Mouse (Mus musculus) midbrain, embryonic 10.5 days (tissue): ENCODE results near the gene Tada1. TPM values are rescaled to one million over a fixed set of nuclear protein-coding genes. Genes with fewer than 3 reads are reported as not detected.

Experiments
- DNase-seq: peaks from one replicate; pipeline ENCODE4 v3.0.0-alpha.2; 2017; ENCODE audit warnings: low spot score
- H3K27ac ChIP-seq: fragments of 300-500 bp; sonication (generic); replicated peaks from 2 replicates; pipeline ENCODE4 v1.5.1; 2016; ENCODE audit warnings: mild to moderate bottlenecking
- H3K27me3 ChIP-seq: fragments of 300-500 bp; sonication (generic); 2 replicates; pipeline ENCODE4 v1.6.1; 2016; ENCODE audit warnings: low read depth, mild to moderate bottlenecking; ENCODE audit not compliant: poor library complexity, severe bottlenecking
- H3K36me3 ChIP-seq: fragments of 300-500 bp; sonication (generic); 2 replicates; pipeline ENCODE4 v1.6.1; 2016; ENCODE audit warnings: mild to moderate bottlenecking, moderate library complexity
- H3K4me1 ChIP-seq: fragments of 300-500 bp; sonication (generic); 2 replicates; pipeline ENCODE4 v1.6.1; 2016
- H3K4me3 ChIP-seq: fragments of 300-500 bp; sonication (generic); 2 replicates; pipeline ENCODE4 v1.5.1; 2016; ENCODE audit warnings: mild to moderate bottlenecking, moderate library complexity
- H3K9me3 ChIP-seq: fragments of 300-500 bp; sonication (generic); replicated peaks from 2 replicates; pipeline ENCODE4 v1.6.1; 2016; ENCODE audit warnings: mild to moderate bottlenecking
- WGBS: fragments of 180-500 bp; shearing (Covaris S2); methylation state at CpG from one replicate; pipeline ENCODE4 v1.1.7; 2016; 5-methylcytosine and 5-hydroxymethylcytosine counted together
- polyA plus RNA-seq: library from polyadenylated mRNA; unstranded; fragments of >200 nt; fragmentation: Nextera tagmentation; extraction: Ambion mirVana; gene quantifications from 2 replicates; pipeline ENCODE4 v1.2.1, GENCODE M21; 2016

Gene Tada1
- polyA plus RNA-seq, 1 experiment from 2014 or later = 70.3 TPM

DNA sequence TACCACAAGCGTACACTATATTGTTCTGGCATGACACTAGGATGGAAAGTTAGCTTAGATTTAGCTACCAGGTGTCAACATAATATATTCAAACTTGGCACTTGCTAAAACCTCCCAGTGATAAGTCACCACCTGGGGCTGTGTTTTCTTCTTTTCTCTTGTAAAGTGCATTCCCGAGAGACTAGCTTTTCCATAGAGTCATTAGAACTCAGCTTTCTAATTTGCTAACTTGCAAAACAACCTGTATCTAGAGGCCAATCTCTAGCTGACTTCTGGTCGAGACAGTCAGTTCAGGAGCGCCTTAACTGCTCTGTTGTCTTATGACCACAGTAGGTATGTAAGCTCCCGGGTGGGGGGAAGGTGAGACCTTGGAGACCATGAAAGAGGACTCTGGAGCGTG is 60.5 kb downstream of the Tada1 start:
- 74% methylated on average over 6 of the region's 6 CpGs for WGBS
- H3K4me1 ChIP-seq = no peaks in the 10 kb centered on the region
- no peak overlapping the region for H3K4me3 ChIP-seq

DNA sequence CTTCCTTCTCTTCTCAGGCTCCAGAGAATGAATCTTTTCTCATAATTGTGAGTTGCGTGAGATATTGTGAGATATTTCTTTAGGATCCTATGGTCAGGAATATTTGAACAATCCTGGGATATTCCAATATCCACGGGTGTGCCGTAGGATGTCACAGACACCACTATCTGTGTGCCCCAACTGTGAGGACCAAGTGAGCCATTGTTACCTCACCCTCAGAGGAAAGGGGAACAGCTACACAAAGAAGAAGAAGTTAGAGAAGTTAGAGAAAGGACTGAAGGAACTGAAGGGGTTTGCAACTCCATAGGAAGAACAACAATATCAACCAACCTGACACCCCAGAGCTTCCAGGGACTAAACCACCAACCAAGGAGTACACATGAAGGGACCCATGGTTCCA is 63.1 kb downstream of the Tada1 start:
- no peak for DNase-seq
- no peak overlapping the region for H3K4me3 ChIP-seq
- H3K27ac ChIP-seq = no peak overlapping the region
- WGBS = 97% methylated on average over 3 of the region's 3 CpGs
- H3K9me3 ChIP-seq = no peaks in the 10 kb centered on the region
- H3K36me3 ChIP-seq = no peaks in the 10 kb centered on the region
- H3K4me1 ChIP-seq = no peaks in the 10 kb centered on the region
- H3K27me3 ChIP-seq = no peaks in the 10 kb centered on the region

More for the DNA sequence above, 60.5 kb downstream of the Tada1 start:
- Histone ChIP-seq H3K27me3 (no peaks in the 10 kb centered on the region), H3K9me3 (no peaks in the 10 kb centered on the region), H3K36me3 (no peaks in the 10 kb centered on the region), H3K27ac (no peak overlapping the region)
- DNase-seq = no peak

Other genes starting within 250 kb of the Tada1 start
- 0.31 and 0.55 TPM in 2 replicates for gene Gpa33, start 248.9 kb upstream of the Tada1 start, polyA plus RNA-seq
- gene Mael, start 140.3 kb upstream of the Tada1 start, polyA plus RNA-seq = 0.10 TPM in 1 of 2 replicates, not detected in the other
- 14.9 and 15.1 TPM in 2 replicates for gene Ildr2, start 125.0 kb upstream of the Tada1 start, polyA plus RNA-seq
- 26.1 and 37.7 TPM in 2 replicates for gene Pogk, start 30.8 kb downstream of the Tada1 start, polyA plus RNA-seq
- not detected in 2 replicates for gene Gm4846, start 118.5 kb downstream of the Tada1 start, polyA plus RNA-seq